Mouse (Mus musculus): Measurements from ENCODE around the gene Rab11fip5.

Rab11fip5 gene

GRCm38 (mm10) chr6:85373951-85374733 lies at the start of gene Rab11fip5:
Gene Rab11fip5, minus strand, starts transcription at chr6:85374634.
- DNase-seq (ENCODE audit: low spot score), result no peak

- DNase-seq (ENCODE audit: low spot score), result no peak
Observed at GRCm38 (mm10) chr6:85423836-85424379, 49.5 kb upstream of the Rab11fip5 start, which contains the start of gene Noto. Gene Noto, plus strand, starts transcription at chr6:85423886.

GRCm38 (mm10) chr6:85419150-85419549 lies 44.7 kb upstream of the Rab11fip5 start:
- DNase-seq (ENCODE audit: low spot score), result peak; percentile 50

GRCm38 (mm10) chr6:85415829-85416228 lies 41.4 kb upstream of the Rab11fip5 start:
- peak; percentile 60 for DNase-seq (ENCODE audit: low spot score)

GRCm38 (mm10) chr6:85410771-85411273 lies 36.4 kb upstream of the Rab11fip5 start:
- peak; percentile 59 for DNase-seq (ENCODE audit: low spot score)

GRCm38 (mm10) chr6:85409003-85409402 lies 34.6 kb upstream of the Rab11fip5 start:
- DNase-seq (ENCODE audit: low spot score), result no peak

GRCm38 (mm10) chr6:85403039-85403438 lies 28.6 kb upstream of the Rab11fip5 start:
- DNase-seq (ENCODE audit: low spot score), result no peak

- peak; percentile 26 for DNase-seq (ENCODE audit: low spot score)
Observed at GRCm38 (mm10) chr6:85402613-85403012, 28.2 kb upstream of the Rab11fip5 start.

- DNase-seq (ENCODE audit: low spot score), result no peak
Observed at GRCm38 (mm10) chr6:85399715-85400114, 25.3 kb upstream of the Rab11fip5 start.

- DNase-seq (ENCODE audit: low spot score), result peak; percentile 43
Observed at GRCm38 (mm10) chr6:85397165-85397564, 22.7 kb upstream of the Rab11fip5 start.

- no peak for DNase-seq (ENCODE audit: low spot score)
Observed at GRCm38 (mm10) chr6:85395360-85395759, 20.9 kb upstream of the Rab11fip5 start.

GRCm38 (mm10) chr6:85391803-85392202 lies 17.4 kb upstream of the Rab11fip5 start:
- DNase-seq (ENCODE audit: low spot score), result peak; percentile 72

- no peak for DNase-seq (ENCODE audit: low spot score)
Observed at GRCm38 (mm10) chr6:85388608-85389007, 14.2 kb upstream of the Rab11fip5 start.

GRCm38 (mm10) chr6:85382791-85383190 lies 8.4 kb upstream of the Rab11fip5 start:
- DNase-seq (ENCODE audit: low spot score), result no peak

GRCm38 (mm10) chr6:85381648-85382020 lies 7.2 kb upstream of the Rab11fip5 start:
- no peak for DNase-seq (ENCODE audit: low spot score)

- DNase-seq (ENCODE audit: low spot score), result no peak
Observed at GRCm38 (mm10) chr6:85380901-85381647, 6.6 kb upstream of the Rab11fip5 start.

- peak; percentile 89 for DNase-seq (ENCODE audit: low spot score)
Observed at GRCm38 (mm10) chr6:85380201-85380900, 5.9 kb upstream of the Rab11fip5 start.

- DNase-seq (ENCODE audit: low spot score), result no peak
Observed at GRCm38 (mm10) chr6:85378629-85379028, 4.2 kb upstream of the Rab11fip5 start.

- DNase-seq (ENCODE audit: low spot score), result no peak
Observed at GRCm38 (mm10) chr6:85377876-85378275, 3.4 kb upstream of the Rab11fip5 start.

- DNase-seq (ENCODE audit: low spot score), result no peak
Observed at GRCm38 (mm10) chr6:85377066-85377734, 2.8 kb upstream of the Rab11fip5 start.

GRCm38 (mm10) chr6:85374734-85375114 lies 290 bp upstream of the Rab11fip5 start:
- DNase-seq (ENCODE audit: low spot score), result peak; percentile 96
